Mouse (Mus musculus) stomach, postnatal 0 days (tissue): ENCODE data around the gene Ldlr.

Source experiments
- CTCF ChIP-seq: IDR thresholded peaks from 2 replicates; pipeline ENCODE4 v1.5.1; 2016; ENCODE audit warnings: antibody characterized with exemption, low read depth, mild to moderate bottlenecking, moderate library complexity
- EP300 ChIP-seq: optimal IDR thresholded peaks from 2 replicates; pipeline ENCODE3; 2016; ENCODE audit warnings: antibody characterized with exemption

- TF ChIP-seq CTCF: no peak
- TF ChIP-seq EP300: no peak
Measured at GRCm38 (mm10) chr9:21748491-21748890, 25.2 kb downstream of the Ldlr start.
